ENCODE assay signal across 8 mouse cellular contexts in the genomic region with DNA sequence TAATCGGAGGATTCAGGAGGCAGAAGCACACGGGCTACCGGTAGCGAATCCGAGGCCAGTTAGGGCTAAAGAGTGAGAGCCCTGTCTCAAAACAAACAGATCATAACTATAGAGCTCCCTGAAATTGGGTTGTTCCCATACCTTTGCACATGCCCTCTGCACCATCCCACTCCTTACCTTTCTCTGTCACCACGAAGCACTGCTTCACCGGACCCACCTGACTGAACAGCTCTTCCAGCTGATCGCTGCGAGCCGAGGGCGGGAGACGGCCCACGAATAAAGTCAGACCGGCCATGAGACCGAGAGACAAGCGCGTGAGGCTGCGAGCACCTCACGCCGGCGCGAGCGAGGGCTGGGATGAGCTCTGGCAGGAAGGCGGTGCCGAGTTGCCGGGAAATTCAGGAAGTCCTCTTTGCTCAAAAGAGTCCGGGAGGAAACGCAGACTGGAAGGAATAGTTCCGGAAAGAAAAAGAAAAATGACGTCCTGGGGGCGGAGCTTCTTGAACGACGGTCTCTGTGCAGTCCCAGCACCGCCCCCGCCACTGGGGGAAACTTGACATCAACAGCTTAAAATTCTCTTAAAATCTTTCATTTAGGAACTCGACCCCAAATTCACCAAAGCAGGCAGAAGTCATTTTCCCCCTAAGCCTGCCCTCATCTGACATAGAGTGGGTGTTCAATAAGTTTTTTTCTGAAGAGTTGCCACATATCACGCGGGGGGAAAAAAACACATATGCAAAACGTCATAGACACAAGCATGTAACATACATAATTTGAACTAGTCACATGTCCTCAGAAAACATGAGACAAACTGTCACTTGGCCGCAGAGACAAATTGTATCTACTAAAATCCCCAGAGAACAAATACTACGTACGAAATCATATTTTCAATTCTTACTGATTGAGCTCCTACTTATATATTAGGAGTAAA. TPM values are rescaled to one million over a fixed set of nuclear protein-coding genes. Genes with fewer than 3 reads are reported as not detected.
A peak's percentile ranks its signal among the peaks of the same experiment; 100 is the strongest.
DNase-seq lines count a peak whose midpoint lies in the region; TF ChIP-seq lines count a peak whose summit lies in the region.

A gene (minus strand): TSS at position 693 of the 931 bp plus-strand sequence.

- peak; percentile 93 for TF ChIP-seq POLR2A in cortical plate, adult 2 months (IDR thresholded peaks at IDR 0.05; ENCODE audit: extremely low read depth, insufficient read depth, low read length)

- peaks cover 26% of the 10 kb centered on the region for H3K27me3 ChIP-seq in megakaryocyte, embryonic 14.5 days (replicated peaks)

- no peaks in the 10 kb centered on the region for H3K9me3 ChIP-seq in megakaryocyte, embryonic 14.5 days

- peak within 1 kb of the TSS; percentile 63 for H3K4me3 ChIP-seq in cortical plate, adult 2 months (ENCODE audit: insufficient read depth, low read length)
- peak within 1 kb of the TSS; percentile 98 for H3K4me3 ChIP-seq in megakaryocyte, embryonic 14.5 days (replicated peaks)

- H3K36me3 ChIP-seq in megakaryocyte, embryonic 14.5 days (replicated peaks; ENCODE audit: low read length) = peaks cover 8% of the 10 kb centered on the region

- no peaks in the 10 kb centered on the region; the same call in 1 of the 2 replicates for H3K4me1 ChIP-seq in cortical plate, adult 2 months (ENCODE audit: control insufficient read depth, insufficient read depth, low read length)
- peaks cover 49% of the 10 kb centered on the region for H3K4me1 ChIP-seq in megakaryocyte, embryonic 14.5 days

- no peak within 1 kb of the TSS for H3K27ac ChIP-seq in cortical plate, adult 2 months (ENCODE audit: insufficient read depth, low read length)

- peak; percentile 98 for DNase-seq in adipocyte (ENCODE audit: low spot score)
- DNase-seq in gastrocnemius, adult 8-10 months (ENCODE audit: low spot score in 2 of 2) = peak; percentile 74 to 76
- peak; percentile 93 for DNase-seq in hindlimb bud, embryonic 11.5 days (ENCODE audit: extremely low spot score, low read depth, low spot score)
- peak; percentile 79 to 87 for DNase-seq in left cerebral cortex, adult 8-10 months (ENCODE audit: low spot score in 2 of 2)
- peak; percentile 93 to 94 for DNase-seq in right cerebral cortex, postnatal 10 days (ENCODE audit: low spot score in 2 of 2)
- DNase-seq in urinary bladder, postnatal 4 days (ENCODE audit: low spot score in 2 of 2) = peak; percentile 81 to 82

- TF ChIP-seq CTCF in cortical plate, adult 2 months (IDR thresholded peaks at IDR 0.05; ENCODE audit: extremely low read depth, insufficient read depth, low read length) = no peak

RNA-seq across cellular contexts. Expression of the gene that starts here (rescaled TPM):
- 55.8 and 57.5 TPM in 2 replicates for polyA plus RNA-seq in cortical plate, adult 2 months (2012; rRNA removed)
- total RNA-seq in gastrocnemius, adult 8-10 months (2022) = 10 to 100 TPM; 10.7 to 15.9 (median 14.8) TPM
- 10 to 100 TPM; 29.5 to 37.0 (median 34.2) TPM for total RNA-seq in left cerebral cortex, adult 8-10 months (2022)
- polyA plus RNA-seq in megakaryocyte, embryonic 14.5 days (2012; ENCODE audit: insufficient read depth, low replicate concordance) = 0.61 and 10.4 TPM in 2 replicates
